Mouse (Mus musculus): ENCODE results near the gene Thap11. TPM values are rescaled to one million over a fixed set of nuclear protein-coding genes. Genes with fewer than 3 reads are reported as not detected.

Thap11 gene
- total RNA-seq (2015; ENCODE audit: low replicate concordance) (9.6 and 22.0 TPM in 2 replicates), total RNA-seq (2017; ENCODE audit: low replicate concordance) (11.0 and 18.6 TPM in 2 replicates)

DNA sequence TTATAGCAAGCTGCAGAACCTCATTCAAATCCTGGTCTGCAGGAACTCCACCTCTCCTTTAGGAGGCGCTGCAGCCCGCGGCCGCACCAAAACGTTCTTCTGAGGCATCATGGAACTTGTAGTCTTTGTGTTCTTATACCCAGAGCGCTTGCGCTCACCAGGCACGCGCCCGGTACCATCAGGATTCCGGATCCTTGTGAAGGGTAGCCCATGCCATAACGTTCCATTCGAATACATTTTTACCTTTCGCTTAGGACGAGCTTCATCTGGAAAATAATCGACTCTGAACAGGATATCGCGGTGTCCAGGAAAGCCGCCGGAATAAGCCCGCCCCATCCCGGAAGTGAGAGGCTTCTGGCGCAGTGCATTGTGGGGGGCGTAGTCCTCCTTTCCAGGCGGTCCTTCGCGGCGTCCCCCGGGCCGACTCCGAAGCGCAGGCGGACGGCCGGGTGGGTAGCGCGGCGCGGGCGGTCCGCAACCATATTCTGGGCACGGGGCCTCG, at the start of gene Thap11:
TSS of gene Thap11 (plus strand) at position 418 of the 502 bp plus-strand sequence.
- peak; percentile 73 for ATAC-seq (replicated peaks; ENCODE audit: low FRiP score, poor library complexity, severe bottlenecking)

DNA sequence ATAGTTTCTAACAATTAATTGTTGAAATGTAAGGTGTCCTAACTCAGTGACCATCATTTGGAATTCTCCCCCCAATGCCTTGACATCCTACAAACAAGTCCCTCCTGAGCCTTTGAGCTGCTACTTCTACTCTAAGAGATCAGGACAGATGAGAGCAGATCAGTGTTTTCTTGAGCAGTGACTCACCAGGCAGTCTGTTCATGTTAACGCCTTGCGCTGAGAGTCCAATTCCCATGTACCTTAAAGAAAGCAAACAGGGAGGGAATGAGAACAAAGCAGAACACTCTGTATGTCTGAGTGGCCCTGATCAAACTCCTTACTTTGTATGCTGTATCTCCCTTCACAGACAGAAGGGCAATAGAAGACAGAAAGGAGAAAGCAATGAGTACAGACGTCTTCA, 49.6 kb upstream of the Thap11 start:
- no peak for ATAC-seq (replicated peaks; ENCODE audit: low FRiP score, poor library complexity, severe bottlenecking)

DNA sequence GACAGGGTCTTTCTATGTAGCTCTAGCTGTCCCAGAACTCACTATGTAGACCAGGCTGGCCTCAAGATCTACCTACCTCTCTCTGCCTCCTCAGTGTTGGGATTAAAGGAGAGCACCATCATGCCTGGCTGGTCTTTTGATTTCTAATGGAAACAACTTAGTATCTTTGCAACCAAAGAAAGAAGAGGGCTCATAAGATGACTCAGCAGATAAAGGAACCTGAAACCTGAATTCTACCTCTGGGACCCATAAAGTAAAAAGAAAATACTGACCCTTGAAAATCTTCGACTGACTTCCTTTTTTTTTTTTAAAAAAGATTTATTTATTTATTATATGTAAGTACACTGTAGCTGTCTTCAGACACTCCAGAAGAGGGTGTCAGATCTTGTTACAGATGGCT, 49.0 kb upstream of the Thap11 start:
- no peak for ATAC-seq (replicated peaks; ENCODE audit: low FRiP score, poor library complexity, severe bottlenecking)

DNA sequence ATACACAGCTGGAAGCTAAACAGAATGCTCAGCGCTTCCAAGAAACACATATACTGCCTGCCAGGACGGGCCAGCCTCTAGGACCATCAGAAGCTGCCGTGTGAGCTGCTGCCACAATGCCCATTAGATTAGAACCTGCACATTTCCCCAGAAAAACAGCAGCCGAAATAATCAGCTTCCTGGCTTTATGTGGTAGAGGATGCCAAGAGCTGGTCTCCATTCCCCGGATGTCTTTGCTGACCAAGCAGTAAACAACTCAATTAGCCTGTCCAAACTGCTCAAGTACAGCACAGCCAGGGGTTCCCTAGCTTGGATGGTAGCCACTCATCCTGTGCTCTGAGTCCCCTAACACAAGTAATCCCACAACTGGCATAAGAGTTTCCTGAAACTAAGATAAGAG, 47.2 kb upstream of the Thap11 start:
- ATAC-seq (replicated peaks; ENCODE audit: low FRiP score, poor library complexity, severe bottlenecking) = no peak

DNA sequence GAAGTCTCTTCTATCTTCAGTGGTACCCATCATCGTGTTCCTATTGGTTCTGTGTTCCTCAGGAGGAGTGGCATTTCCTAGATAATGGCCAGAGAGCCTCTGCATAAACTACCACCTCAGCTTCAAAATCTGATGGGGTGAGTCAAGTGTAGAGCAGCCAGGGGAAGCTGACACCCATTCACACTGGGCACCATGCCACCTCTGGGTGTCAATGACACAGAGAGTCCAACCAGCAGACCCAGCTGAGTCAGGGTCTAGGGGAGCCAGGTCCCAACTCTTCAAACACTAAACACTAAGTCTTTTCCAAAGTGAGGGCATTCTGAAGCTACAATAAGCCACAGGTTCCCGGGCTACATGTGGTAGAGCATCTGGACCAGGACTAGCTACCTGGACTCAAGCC, 46.5 kb upstream of the Thap11 start:
- no peak; the same call in 1 of the 2 replicates for ATAC-seq (replicated peaks; ENCODE audit: low FRiP score, poor library complexity, severe bottlenecking)

DNA sequence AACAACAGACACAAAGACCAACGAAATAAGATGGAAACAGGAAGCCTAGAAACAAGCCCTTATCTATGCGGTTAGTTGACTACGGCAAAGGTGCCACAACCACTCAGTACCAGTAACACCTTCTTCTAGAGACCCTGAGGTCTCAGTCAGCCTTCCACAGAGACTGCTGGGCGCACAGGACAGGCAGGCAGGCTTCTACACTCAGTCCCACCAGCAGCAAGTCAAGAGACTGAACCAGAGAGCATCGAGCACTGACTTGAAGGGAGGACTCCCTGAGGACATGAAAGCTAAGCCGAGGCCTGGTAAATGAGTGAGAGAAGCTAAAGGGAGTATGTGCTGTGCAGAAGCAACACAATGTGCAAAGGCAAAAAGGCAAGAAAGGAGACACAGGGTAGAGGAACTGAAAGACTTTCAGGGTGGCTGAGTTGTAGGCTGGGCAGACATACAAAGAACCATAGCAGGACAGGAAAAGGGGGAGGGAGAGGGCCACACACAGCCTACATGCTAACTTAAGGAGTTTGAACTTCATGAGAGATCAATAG, 44.6 kb upstream of the Thap11 start:
- ATAC-seq (replicated peaks; ENCODE audit: low FRiP score, poor library complexity, severe bottlenecking) = no peak

DNA sequence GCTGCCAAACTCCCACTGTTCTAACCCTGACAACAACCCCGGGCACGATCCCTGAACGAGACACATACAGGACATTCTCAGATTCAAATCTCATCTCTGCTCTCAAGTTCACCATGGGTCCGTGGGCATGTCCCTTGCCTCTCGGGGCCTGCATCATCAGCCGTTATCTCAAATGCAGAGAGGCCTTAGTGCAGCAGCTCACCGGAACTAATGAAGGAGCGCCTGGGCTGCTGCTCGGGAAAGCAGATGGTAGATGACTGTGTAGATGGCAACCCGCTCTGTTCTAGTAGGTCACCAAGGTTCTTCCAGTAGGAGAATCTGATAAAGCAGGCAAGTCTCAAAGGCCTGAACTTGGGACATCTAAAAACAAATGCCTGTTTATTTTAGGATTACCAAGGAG, 43.9 kb upstream of the Thap11 start:
- ATAC-seq (replicated peaks; ENCODE audit: low FRiP score, poor library complexity, severe bottlenecking) = peak; percentile 58

DNA sequence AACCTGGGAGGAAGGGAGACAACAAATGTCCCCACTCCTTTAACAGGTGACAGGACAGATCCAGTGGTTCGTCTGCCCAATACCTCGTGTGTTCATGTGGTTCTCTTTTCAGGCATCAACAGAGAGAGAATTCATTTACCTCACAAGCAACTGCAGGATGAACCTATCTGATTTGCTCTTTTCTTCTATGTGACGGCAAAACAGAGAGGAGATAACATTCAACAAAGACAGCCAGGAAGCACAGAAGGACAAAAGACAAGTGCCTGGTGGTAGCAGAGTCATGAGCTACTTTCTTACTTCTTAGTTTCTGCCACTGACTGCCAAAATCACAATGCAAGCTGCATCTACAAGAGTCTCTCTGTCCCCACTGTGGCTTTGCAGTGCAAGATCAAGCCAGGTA, 43.4 kb upstream of the Thap11 start:
- ATAC-seq (replicated peaks; ENCODE audit: low FRiP score, poor library complexity, severe bottlenecking) = no peak

DNA sequence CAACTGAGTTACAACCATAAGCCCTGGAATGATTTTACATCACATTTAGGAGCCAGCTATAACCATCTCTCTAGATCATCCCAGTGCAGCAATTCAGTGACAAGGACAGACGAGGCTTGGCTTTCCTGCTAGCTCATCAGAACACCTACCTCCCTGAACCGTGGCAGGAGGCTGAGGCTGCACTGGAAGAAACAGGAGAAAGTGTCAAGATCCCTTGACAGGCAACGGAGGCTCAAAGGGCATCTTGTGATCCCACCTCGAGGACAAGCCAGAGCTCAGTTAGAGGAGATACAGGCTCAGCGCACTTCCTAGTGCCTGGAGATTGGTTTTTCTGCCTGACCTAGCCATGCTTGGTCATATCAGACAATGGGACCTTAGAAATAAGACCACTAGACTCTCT, 42.4 kb upstream of the Thap11 start:
- no peak for ATAC-seq (replicated peaks; ENCODE audit: low FRiP score, poor library complexity, severe bottlenecking)

DNA sequence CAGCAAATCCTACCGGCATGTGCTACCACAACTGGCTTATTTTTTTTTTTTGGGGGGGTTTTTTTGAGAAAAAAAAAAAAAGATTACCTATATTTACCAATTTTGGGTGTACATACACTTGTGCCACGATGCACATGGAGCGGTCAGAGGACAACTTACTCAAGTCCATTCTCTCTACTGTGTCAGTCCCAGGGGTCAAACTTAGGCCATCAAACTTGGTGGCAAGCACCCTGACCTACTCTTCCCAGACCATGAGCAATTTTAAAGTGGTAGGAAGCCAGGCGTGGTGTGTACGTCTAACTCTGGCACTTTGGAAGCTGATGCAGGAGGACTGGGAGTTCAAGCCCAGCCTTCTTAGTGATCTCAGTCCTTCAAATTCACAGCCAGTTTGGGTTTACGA, 41.7 kb upstream of the Thap11 start:
- ATAC-seq (replicated peaks; ENCODE audit: low FRiP score, poor library complexity, severe bottlenecking) = no peak

DNA sequence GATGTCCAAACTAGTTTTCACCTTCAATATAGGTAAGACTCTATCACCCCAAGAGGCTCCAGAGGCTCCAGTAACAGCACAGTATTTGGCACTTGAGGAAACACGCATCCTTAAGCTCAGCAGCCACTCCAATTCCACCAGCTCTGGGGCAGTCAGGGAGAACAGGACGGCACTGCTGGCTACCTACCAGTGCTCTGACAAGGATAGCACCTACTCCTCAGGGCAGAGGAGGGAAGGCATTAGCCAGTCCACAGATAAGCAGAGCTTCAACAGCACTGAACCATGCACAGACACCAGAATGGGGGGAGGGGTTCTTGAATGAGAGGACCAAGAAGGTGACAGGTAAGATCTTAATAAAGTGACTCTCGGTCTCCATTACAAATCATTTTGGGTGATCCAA, 35.3 kb upstream of the Thap11 start:
- peak; percentile 33; the same call in 1 of the 2 replicates for ATAC-seq (replicated peaks; ENCODE audit: low FRiP score, poor library complexity, severe bottlenecking)

DNA sequence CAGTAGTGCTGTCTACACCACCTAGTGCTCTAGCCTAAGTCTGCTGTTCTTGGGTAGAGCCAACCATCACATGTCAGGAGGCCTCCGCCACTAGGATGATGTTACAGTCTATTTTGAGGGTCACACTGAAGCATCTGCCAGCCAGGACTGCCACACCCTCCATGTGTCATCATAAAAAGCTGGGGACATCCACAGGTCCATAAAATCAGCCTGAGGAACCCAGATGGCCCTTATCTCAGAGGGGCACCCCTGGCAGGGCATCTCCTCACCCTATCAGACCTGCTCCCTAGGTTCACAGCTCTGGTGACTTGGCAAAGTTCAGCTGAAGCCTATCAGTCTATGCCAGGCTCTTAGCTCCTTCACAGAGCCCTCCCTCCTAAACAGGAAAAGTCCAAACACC, 34.0 kb upstream of the Thap11 start:
- ATAC-seq (replicated peaks; ENCODE audit: low FRiP score, poor library complexity, severe bottlenecking) = peak; percentile 82

DNA sequence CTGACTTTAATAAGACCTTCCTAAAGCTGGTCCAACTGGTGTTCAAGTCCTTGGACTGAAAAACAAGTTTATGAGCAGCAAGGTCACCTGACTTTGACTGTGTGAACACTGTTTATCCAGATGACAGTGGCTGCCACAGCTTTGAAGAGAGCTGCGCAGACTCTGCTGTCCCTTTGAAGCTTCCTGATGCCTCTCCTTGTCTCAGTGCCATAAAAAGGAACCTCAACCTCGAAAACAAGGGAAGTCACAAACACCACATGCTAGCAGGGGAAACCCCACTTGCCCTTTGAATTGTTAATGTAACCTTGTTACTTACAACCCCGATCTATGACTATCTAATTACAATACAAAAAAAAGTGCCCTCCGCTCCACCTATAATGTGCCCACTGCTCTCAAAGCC, 29.4 kb upstream of the Thap11 start:
- ATAC-seq (replicated peaks; ENCODE audit: low FRiP score, poor library complexity, severe bottlenecking) = no peak

DNA sequence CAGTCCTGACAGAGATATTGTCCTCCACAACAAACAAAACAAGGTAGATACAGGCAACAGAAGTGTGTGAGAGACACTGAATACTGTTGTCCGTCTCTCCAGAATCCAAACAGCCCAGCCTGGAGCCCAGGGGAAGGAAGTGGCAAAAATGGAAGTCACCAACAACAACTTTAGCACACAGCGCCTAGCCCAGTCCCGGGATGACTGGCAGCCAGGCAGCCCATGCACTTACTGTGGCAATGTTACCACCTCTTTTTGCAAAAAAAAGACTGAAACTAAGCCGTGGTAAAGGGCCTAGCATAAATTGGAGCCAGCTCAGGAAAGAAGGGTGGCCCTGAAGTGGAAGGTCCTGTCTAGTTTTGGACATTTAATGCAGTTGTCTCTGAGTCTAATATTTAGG, 28.6 kb upstream of the Thap11 start:
- ATAC-seq (replicated peaks; ENCODE audit: low FRiP score, poor library complexity, severe bottlenecking) = no peak

DNA sequence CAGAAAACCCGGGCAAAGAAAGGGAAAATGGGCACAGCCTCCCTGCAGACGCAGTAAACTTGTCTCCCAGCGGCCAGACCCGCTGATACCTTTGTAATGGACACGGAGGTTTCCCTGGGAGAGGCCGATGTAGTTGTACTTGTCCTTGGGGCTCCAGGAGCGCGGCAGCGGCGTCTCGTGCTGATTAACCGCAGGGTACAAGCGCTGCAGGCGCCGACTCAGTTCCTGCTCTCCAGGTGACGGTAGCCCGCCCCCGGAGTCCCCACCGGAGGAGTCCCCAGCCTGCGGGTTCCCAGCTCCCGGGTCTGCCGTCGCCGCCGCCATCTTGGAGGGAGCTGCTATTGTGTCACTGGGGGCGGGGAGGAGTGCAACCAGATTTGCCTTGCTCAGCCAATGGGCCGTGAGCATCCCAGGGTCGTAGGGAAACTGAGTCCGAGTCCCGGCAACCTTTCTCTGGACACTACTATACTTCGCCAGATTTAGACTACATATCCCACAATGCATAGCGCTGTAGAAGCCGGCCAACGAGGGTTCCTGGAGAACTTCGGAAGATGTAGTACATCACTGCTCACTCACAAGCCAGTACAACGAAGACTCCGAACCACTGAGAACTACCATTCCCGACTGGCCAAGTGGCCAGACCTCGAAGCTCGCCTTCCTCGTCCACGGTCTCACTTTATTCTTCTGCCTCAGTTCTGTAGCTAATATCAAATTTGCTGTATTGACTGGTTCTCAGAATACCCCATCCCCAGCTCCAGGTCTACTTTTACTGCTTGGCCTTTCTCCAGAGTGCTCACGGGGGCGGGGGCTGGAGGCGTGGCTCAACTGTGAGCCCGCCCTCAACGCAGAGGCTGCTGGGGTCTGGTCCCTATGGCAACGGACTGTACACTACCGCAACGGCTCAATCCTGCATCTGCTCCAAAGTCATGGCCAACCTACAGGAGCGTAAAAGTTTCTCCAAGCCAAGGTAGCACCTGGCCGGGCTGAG, 27.8 kb upstream of the Thap11 start, which contains the start of the genes Ranbp10 and Tsnaxip1:
TSS of gene Ranbp10 (minus strand) at position 490 of the 988 bp plus-strand sequence.
TSS of gene Tsnaxip1 (plus strand) at position 871 of the 988 bp plus-strand sequence.
- peak; percentile 82 for ATAC-seq (replicated peaks; ENCODE audit: low FRiP score, poor library complexity, severe bottlenecking)

DNA sequence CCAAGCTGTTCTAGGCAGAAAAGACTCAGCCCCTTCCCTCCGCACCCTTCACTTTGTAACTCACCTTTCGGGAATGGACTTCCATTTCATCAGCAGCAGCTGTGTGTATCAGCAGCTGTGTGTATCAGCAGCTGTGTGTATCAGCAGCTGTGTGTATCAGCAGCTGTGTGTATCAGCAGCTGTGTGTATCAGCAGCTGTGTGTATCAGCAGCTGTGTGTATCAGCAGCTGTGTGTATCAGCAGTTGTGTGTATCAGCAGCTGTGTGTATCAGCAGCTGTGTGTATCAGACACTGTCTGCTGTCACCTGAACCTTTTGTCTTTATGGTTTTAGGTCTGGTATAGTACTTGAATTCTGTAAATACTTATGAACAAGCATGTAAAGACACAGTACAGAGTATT, 21.2 kb upstream of the Thap11 start:
- peak; percentile 54 for ATAC-seq (replicated peaks; ENCODE audit: low FRiP score, poor library complexity, severe bottlenecking)

DNA sequence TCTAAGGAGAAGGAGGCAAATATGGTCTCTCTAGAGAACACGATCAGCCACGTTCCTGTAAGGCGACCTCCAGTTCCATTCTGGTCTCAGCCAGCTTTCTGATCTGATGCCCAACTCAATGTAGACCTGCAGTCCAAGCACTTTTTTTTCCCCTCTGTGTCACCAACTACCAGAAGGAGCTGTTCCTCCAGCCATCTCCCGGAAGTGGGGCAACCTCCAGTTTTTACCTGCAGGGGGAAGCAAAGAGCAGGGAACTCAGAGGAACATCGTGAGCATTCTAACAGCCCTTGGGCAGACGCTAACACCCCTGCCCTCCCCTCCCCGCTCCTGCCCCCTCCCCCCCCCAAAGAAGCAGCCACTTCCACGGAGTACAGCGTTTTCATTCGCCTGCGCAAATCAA, 19.6 kb upstream of the Thap11 start:
- peak; percentile 90 for ATAC-seq (replicated peaks; ENCODE audit: low FRiP score, poor library complexity, severe bottlenecking)

DNA sequence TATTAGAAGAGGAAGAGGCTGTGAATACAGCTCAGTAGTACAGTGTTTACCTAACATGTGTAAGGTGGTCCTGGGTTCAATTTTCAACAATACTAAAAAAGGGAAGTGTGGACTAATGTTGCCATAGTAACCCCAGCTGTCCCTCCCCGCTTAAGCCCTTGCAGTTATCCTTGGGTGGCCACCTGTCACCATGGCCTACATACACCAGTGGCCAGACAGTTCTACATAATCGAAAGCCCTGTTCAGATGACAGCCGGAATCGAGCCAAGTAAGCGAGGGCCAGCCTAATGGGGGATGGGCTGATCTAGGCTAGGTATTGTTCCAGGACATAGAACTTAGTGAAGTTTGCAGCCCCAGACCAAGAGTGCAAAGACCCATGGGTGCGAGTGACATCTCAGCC, 17.9 kb upstream of the Thap11 start:
- ATAC-seq (replicated peaks; ENCODE audit: low FRiP score, poor library complexity, severe bottlenecking) = no peak

DNA sequence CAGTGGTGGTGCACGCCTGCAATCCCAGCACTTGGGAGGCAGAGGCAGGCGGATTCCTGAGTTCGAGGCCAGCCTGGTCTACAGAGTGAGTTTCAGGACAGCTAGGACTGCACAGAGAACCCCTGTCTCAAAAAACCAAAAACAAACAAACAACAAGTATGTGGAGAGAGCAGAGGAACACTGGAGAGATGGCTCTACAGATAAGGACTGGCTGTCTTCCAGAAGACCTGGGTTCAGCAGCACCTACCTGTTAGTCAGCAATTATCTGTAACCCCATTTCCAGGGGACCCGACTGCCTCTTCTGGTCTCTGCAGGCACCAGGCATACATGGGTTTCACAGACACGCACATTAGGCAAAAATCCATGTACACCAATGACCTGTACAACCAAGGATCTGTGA, 15.7 kb upstream of the Thap11 start:
- no peak for ATAC-seq (replicated peaks; ENCODE audit: low FRiP score, poor library complexity, severe bottlenecking)

DNA sequence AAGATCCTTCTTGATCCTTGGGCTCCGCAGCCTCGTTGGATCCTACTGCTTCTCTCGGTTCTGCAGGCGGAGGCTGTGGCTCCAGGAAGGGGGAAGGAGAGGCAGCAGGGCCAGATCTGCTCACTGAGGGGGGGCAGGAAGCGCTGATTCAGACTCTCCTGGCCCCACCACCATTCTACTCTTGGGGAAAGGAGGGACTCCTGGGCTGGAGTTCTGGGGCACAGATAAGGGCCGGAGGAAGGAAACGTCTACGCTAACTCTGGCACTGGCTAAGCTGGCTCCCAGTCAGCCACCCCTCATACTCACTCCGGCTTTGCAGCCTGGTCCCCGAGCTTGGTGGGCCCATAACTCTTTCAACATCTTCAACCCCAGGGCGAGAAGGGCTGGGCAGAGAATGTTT, 8.3 kb upstream of the Thap11 start:
- ATAC-seq (replicated peaks; ENCODE audit: low FRiP score, poor library complexity, severe bottlenecking) = no peak

DNA sequence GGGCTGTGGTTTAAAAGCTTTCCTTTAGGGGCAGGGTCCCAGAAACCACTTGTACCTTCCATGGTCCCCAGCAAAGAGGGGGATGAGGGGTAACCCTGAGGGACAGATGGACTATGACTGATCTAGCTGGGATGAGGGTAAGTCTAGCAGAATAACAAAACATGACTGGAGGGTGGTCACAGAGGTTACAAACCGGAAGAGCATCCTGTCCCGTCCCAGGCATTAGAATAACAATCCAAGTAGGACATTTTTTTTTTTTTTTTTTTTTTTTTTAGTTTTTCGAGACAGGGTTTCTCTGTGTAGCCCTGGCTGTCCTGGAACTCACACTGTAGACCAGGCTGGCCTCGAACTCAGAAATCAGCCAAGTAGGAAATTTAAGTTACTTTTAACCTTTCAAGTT, 4.9 kb upstream of the Thap11 start:
- ATAC-seq (replicated peaks; ENCODE audit: low FRiP score, poor library complexity, severe bottlenecking) = no peak
